Mouse (Mus musculus): Measurements from ENCODE around the gene Dlx6.

Gene Dlx6

GRCm38 (mm10) chr6:6863160-6863870 lies at the start of gene Dlx6:
TSS of gene Dlx6 (plus strand) at chr6:6863334.
- in situ Hi-C loops (cut with MboI, MseI): no loop called here

- in situ Hi-C loops (cut with MboI, MseI): no loop called here
These were observed 46.3 kb upstream of the Dlx6 start for GRCm38 (mm10) chr6:6816821-6817220.

- in situ Hi-C loops (cut with MboI, MseI): no loop called here
These were observed 44.9 kb upstream of the Dlx6 start for GRCm38 (mm10) chr6:6818036-6818788.

- in situ Hi-C loops (cut with MboI, MseI): no loop called here
These were observed 44.0 kb upstream of the Dlx6 start for GRCm38 (mm10) chr6:6819134-6819533.

GRCm38 (mm10) chr6:6825313-6825712 lies 37.8 kb upstream of the Dlx6 start:
- in situ Hi-C loops (cut with MboI, MseI): no loop called here

- in situ Hi-C loops (cut with MboI, MseI): no loop called here
These were observed 36.3 kb upstream of the Dlx6 start for GRCm38 (mm10) chr6:6826861-6827260.

GRCm38 (mm10) chr6:6830446-6830845 lies 32.7 kb upstream of the Dlx6 start:
- in situ Hi-C loops (cut with MboI, MseI): no loop called here

GRCm38 (mm10) chr6:6833301-6833700 lies 29.8 kb upstream of the Dlx6 start:
- in situ Hi-C loops (cut with MboI, MseI): no loop called here

- in situ Hi-C loops (cut with MboI, MseI): no loop called here
These were observed 14.6 kb upstream of the Dlx6 start for GRCm38 (mm10) chr6:6848541-6848940.

GRCm38 (mm10) chr6:6849744-6850143 lies 13.4 kb upstream of the Dlx6 start:
- in situ Hi-C loops (cut with MboI, MseI): no loop called here

GRCm38 (mm10) chr6:6850324-6851060 lies 12.6 kb upstream of the Dlx6 start:
- in situ Hi-C loops (cut with MboI, MseI): no loop called here

- in situ Hi-C loops (cut with MboI, MseI): no loop called here
These were observed 12.0 kb upstream of the Dlx6 start for GRCm38 (mm10) chr6:6851166-6851565.

- in situ Hi-C loops (cut with MboI, MseI): no loop called here
These were observed 10.2 kb upstream of the Dlx6 start for GRCm38 (mm10) chr6:6852944-6853343.

GRCm38 (mm10) chr6:6854176-6854575 lies 9.0 kb upstream of the Dlx6 start:
- in situ Hi-C loops (cut with MboI, MseI): no loop called here

- in situ Hi-C loops (cut with MboI, MseI): no loop called here
These were observed 8.0 kb upstream of the Dlx6 start for GRCm38 (mm10) chr6:6854902-6855745.

GRCm38 (mm10) chr6:6855746-6856185 lies 7.4 kb upstream of the Dlx6 start:
- in situ Hi-C loops (cut with MboI, MseI): no loop called here

- in situ Hi-C loops (cut with MboI, MseI): no loop called here
These were observed 6.8 kb upstream of the Dlx6 start for GRCm38 (mm10) chr6:6856316-6856715.

GRCm38 (mm10) chr6:6856881-6857280 lies 6.3 kb upstream of the Dlx6 start:
- in situ Hi-C loops (cut with MboI, MseI): no loop called here

GRCm38 (mm10) chr6:6857766-6858165 lies 5.4 kb upstream of the Dlx6 start:
- in situ Hi-C loops (cut with MboI, MseI): no loop called here

GRCm38 (mm10) chr6:6858571-6858970 lies 4.6 kb upstream of the Dlx6 start:
- in situ Hi-C loops (cut with MboI, MseI): no loop called here

Measured in regulatory T cell (primary cell).